Mouse (Mus musculus) ovary, adult 18-20 months (tissue): ENCODE measurements around the gene Hes1.

Source experiments
- DNase-seq: peaks from one replicate; pipeline ENCODE4 v3.0.0; 2022; ENCODE audit warnings: low spot score, mixed read lengths

Hes1 gene

DNA sequence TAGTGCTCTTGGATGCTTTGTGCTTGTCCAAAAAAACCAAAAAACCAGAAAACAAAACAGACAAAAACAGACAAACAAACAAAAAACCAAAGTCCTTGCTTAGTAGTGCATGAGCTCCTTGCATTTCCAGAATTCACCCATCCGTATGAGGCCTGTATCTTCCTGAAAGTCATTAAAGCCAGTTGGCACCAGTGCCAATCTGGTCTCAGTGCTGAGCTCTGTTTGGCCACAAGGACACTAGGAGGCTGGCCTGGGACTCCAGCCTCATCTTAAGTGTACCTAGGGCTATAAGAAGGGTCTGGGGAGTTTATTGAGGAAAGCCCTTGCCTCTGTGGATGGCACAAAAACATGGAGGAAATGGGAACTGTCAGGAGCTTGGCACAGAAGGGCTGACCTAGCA is 50.3 kb downstream of the Hes1 start:
- DNase-seq: no peak
